Mouse (Mus musculus) kidney, postnatal 36 days (tissue): ENCODE measurements at regions not wholly inside any gene's neighbourhood (a gene's known extent, or its start where the extent isn't known, plus 50 kb on each side); places are given as distances from the start of the nearest gene placed in this dataset.

ENCODE experiments used
- DNase-seq, 2 experiments: peaks; one replicate each; pipeline ENCODE4 v3.0.0; 2021 to 2022; ENCODE audit warnings: mixed read lengths in 2 of 2

GRCm38 (mm10) chr9:30770436-30771173 is 151.6 kb downstream of the Adamts15 start:
- no peak for DNase-seq

- no peak for DNase-seq
Observed at GRCm38 (mm10) chr9:30769435-30769729, 152.9 kb downstream of the Adamts15 start.

GRCm38 (mm10) chr9:30768665-30769434 is 153.4 kb downstream of the Adamts15 start:
- DNase-seq = no peak

DNA sequence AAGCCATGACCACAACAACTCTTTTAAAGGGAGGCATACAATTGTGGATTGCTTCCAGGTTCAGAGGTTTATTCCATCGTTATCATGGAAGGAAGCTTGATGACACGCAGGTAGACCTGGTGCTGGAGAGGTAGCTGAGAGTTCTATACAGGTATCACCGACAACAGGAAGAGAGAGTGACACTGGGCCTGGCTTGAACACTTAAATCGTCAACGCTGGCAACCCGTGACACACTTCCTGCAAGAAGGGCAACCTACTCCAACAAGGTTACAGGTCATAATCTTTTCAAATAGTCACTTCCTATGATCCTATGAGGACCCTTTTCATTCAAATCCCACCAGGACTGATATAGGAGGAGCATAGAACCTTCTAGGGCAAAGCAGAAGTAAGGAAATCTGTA is 155.6 kb downstream of the Adamts15 start:
- no peak for DNase-seq

DNA sequence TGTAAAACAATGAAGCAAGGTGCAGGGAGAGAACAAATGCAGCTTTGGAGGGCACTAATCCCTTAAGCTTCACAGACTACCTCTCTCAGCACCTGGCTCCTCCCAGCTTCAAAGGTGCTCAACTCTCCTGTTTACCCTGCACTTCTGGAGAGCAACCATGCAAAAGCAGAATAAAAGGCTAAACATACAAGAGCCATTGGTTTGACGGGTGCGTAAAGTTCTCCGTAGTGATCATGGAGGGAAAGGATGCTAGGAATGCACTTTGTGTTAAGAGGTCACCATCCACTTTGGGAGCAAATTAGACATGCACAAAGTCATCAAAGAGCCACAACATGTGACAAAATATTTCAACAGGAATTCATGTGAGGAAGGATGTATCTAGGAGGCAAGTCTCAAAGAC is 156.1 kb downstream of the Adamts15 start:
- no peak for DNase-seq

GRCm38 (mm10) chr9:30765017-30765569 is 157.2 kb downstream of the Adamts15 start:
- no peak for DNase-seq

GRCm38 (mm10) chr9:30762913-30763312 is 159.3 kb downstream of the Adamts15 start:
- DNase-seq = no peak

DNA sequence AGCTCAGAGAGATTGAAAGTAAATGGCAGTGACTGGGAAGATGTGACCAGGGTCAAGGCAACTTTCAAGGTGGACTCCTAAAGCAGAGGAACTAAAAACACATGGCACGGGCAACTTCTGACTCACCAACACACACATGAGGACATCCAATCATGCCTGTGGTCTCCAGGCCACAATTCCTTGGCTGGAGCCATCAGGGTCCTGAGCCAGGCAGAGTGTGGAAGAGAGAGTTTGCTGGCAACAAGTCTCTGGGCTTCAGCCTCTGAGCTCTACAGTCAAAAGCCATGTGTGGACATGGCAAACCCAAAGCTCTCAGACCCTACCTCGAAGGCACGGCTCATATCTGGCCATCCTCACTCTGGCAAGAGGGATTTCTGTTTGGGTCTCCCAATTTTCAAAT is 164.1 kb downstream of the Adamts15 start:
- no peak for DNase-seq

GRCm38 (mm10) chr9:30757406-30757805 is 164.8 kb downstream of the Adamts15 start:
- no peak for DNase-seq

- DNase-seq = no peak
Observed at GRCm38 (mm10) chr9:30756796-30757195, 165.5 kb downstream of the Adamts15 start.

GRCm38 (mm10) chr9:30755586-30755985 is 166.7 kb downstream of the Adamts15 start:
- no peak for DNase-seq

GRCm38 (mm10) chr9:30754826-30755225 is 167.4 kb downstream of the Adamts15 start:
- DNase-seq = no peak

- DNase-seq = no peak
Observed at GRCm38 (mm10) chr9:30743471-30743870, 178.8 kb downstream of the Adamts15 start.

GRCm38 (mm10) chr9:30742471-30743098 is 179.7 kb downstream of the Adamts15 start:
- no peak for DNase-seq

GRCm38 (mm10) chr9:30731687-30732086 is 190.6 kb downstream of the Adamts15 start:
- DNase-seq = peak in 1 of 2 experiments; percentile 49

GRCm38 (mm10) chr9:30723364-30724070 is 198.7 kb downstream of the Adamts15 start:
- DNase-seq = no peak

DNA sequence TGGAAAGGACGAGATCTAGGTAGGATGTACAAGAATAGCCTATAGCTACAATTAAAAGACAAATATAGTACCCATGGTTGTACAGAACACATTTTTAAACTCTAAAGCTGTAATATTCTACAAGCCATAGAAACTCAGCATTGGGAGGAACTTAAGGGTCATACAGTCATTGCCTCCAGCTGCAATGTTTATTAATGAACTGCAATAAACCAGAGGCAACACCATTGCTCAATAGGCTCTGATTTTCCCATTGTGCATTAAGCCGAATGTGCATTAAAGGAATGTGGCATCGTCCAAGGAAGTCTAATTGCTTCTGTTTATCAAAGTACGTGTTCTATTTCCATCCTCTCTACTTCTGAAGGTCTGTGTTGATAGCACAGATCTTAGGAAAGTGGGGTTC is 200.4 kb downstream of the Adamts15 start:
- no peak for DNase-seq

- no peak for DNase-seq
Observed at GRCm38 (mm10) chr9:30716421-30717170, 205.7 kb downstream of the Adamts15 start.

DNA sequence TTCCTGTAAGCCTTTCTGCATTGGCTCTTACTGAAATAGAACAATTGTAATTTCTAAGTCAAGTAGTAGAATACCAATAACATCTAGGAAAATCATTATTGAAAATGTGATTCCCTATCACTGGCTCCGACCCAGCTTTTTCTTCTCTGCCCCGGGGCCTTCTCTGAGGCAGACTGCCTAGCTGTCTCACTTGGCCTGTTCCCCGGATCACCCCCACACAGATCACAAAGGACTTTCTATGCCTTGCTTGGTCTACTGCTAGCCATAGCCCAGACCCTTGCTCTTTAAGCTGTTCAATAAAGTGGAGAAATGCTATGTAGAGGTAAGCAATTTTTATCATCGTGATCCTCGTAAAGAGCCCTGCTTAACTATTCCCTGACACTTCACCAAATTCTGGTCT is 212.1 kb downstream of the Adamts15 start:
- DNase-seq = no peak

DNA sequence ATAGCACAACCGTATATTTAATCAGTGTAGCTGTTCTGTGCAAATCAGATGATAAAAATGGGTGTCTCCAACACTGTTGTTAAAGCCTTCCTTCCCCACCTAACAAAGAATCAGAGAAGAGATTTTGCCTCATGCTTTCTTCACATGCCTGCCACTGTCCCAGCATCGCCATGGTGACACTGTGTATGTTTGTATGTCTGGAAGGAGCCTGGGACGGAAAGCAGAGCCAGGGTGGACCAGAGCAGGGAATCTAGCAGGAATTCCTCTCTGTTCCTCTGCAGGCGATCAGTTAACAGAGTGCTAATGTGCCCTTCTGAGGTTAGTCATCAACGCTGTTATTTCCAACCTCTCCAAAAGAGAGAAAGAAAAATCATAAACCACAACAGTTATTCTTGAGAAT is 222.4 kb downstream of the Adamts15 start:
- no peak for DNase-seq

- DNase-seq = no peak
Observed at GRCm38 (mm10) chr9:30697533-30697932, 224.7 kb downstream of the Adamts15 start.

DNA sequence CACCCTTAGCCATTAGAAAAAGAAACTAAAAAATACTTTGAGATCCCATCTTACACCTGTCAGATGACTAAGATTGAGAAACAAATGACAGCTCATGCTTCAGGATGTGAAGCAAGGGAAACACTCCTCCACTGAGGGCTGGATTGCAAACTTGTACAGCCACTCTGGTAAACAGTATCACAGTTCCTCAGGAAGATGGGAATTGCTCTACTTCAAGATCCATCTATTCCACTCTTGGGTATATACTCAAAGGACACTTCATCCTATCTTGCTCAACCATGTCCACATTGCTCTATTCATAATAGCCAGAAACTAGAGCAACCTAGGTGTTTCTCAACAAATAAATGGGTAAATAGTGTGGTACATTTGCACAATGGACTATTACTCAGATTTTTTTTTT is 241.2 kb downstream of the Snx19 start:
- no peak for DNase-seq
